Mouse (Mus musculus) gastrocnemius, adult 2 months (tissue): ENCODE data around the gene Tns3. TPM values are rescaled to one million over a fixed set of nuclear protein-coding genes. Genes with fewer than 3 reads are reported as not detected.
"Not testable (repeated sequence)": the region's sequence is repeated elsewhere in the genome, so short reads cannot be mapped to it uniquely, and the experiment has no call there.

Source experiments
- DNase-seq: peaks from one replicate; pipeline ENCODE4 v3.0.0; 2022
- H3K27ac ChIP-seq: fragments of 200-600 bp; 2 replicates; pipeline ENCODE4 v1.8.1; 2022; ENCODE audit warnings: mild to moderate bottlenecking
- H3K4me3 ChIP-seq: fragments of 200-600 bp; 2 replicates; pipeline ENCODE4 v1.8.1; 2022; ENCODE audit warnings: mild to moderate bottlenecking, moderate library complexity
- CTCF ChIP-seq: fragments of 200-600 bp; IDR thresholded peaks from 2 replicates; pipeline ENCODE4 v1.8.1; 2022; ENCODE audit warnings: antibody characterized with exemption, mild to moderate bottlenecking, moderate library complexity
- intact Hi-C: fragments of 180-260 bp; cut with DNase I; formaldehyde crosslinking; loops from one replicate; pipeline ENCODE4 v1.15.1; 2025
- total RNA-seq, 2 experiments: library from RNA; stranded (reverse); gene quantifications; 2 replicates each; pipeline ENCODE4 v1.2.3; 2021

Tns3 gene
- total RNA-seq, 2 experiments from 2014 or later = 4.9 to 9.8 TPM

DNA sequence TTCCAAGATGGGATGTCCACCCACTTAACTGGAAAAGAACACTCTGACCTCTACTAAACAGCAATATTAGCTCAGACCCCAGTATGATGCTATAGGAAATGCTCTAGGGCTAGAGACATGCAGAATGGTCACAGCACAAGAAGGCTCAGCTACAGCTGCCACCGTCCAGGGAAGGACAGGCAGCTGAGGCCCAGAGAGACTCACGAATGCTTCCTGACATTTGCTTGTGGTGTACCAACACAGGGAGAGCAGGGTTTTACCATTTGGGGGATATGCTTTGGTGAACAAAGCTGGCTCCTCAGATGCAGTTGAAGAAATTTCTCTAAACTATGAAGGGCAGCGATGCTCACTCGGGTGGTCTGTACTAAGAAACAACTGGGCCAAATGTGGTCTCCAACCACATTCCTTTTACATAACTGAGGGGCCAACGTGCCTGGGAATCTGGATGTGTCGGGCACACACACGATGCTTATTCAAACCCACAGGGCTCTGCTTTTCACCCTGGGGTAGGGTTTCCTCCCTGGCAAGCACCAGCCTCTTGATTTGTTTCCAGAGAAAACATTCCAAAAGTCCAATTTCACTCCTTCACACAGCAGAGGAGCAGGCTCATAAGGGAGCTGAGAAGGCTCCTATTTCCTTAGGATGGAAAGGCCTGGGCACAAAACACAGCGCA lies 124.6 kb downstream of the Tns3 start:
- Histone ChIP-seq H3K27ac (peak overlapping the region; percentile 28; the same call in 1 of the 2 replicates), H3K4me3 (no peak overlapping the region)
- TF ChIP-seq CTCF = no peak
- intact Hi-C loops = loop anchor here (5.0 to 10.0 kb wide), 2 partner anchors 123 to 415 kb away; partner anchors contain the start of gene Tns3
- DNase-seq = no peak

DNA sequence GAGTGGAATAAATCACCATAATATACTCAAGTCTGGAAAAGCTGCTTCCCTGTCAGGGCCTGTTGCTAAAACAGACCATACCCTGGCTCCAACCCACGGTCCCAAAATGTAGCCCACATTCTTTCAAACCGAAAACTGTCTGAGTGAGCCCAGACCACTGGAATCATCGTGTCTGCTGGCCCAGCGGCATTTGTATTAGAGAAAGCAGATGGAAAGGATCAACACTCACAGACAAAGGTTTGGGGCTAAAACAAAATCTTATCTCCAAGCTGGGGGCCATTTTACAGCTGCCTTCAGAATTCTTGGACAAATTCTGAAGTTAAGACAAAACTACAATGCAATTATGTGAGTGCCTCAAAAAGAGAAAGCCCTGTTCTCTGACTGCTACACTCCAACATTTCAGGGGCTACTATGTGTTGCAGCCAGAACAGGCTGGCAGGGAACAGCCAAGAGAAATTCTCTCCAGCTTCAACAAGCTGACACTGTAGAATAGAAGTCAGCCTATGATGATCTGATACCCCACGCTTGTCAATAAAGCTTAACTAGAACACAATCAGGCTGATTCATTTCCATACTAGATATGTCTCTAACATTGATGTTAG lies 127.2 kb downstream of the Tns3 start:
- peak; percentile 35 for DNase-seq
- intact Hi-C loops = loop anchor here (5.0 to 10.0 kb wide), 2 partner anchors 125 to 418 kb away; partner anchors contain the start of gene Tns3
- Histone ChIP-seq H3K27ac (no peak overlapping the region; the same call in 1 of the 2 replicates), H3K4me3 (no peak overlapping the region)
- no peak for TF ChIP-seq CTCF

DNA sequence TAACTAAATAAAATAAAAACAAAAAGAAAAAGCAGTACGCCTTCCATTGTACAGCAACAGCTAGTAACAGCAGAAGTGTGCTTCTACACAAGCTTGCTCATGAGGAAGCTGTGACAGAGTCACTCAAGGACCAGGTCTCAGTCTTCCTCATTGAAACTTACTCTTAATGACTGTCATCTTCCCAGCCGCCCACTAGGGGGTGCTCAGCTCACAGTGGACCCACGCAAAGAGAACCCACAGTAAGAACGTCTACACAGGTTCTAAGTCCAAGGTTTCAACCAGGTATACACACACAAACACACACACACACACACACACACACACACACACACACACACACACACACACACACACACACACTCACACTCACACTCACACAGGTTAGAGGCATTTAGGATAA lies 129.4 kb downstream of the Tns3 start:
- no peak overlapping the region for H3K4me3 ChIP-seq
- intact Hi-C loops = loop anchor here (1.0 to 10.0 kb wide), 4 partner anchors 20 to 420 kb away; partner anchors contain the start of gene Tns3
- DNase-seq = peak; percentile 73
- no peak overlapping the region for H3K27ac ChIP-seq
- peak; percentile 79 for TF ChIP-seq CTCF

DNA sequence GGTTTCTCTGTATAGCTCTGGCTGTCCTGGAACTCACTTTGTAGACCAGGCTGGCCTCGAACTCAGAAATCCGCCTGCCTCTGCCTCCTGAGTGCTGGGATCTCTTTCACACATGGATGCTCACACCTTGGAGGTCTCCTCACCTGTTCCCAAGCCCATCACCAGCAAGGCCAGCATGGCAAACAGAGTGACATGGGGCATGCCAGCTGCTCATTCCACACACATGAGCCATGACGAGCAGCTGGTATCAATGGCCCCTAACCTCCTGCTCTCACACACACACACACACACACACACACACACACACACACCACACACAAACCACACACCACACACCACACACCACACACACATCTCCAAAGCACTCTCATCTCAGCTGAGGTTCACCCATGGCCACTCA lies 131.6 kb downstream of the Tns3 start:
- H3K4me3 ChIP-seq, DNase-seq, H3K27ac ChIP-seq: not testable (repeated sequence)
- intact Hi-C loops = loop anchor here (10.0 kb wide), 1 partner anchor 422 kb away; no protein-coding TSS in a partner anchor

DNA sequence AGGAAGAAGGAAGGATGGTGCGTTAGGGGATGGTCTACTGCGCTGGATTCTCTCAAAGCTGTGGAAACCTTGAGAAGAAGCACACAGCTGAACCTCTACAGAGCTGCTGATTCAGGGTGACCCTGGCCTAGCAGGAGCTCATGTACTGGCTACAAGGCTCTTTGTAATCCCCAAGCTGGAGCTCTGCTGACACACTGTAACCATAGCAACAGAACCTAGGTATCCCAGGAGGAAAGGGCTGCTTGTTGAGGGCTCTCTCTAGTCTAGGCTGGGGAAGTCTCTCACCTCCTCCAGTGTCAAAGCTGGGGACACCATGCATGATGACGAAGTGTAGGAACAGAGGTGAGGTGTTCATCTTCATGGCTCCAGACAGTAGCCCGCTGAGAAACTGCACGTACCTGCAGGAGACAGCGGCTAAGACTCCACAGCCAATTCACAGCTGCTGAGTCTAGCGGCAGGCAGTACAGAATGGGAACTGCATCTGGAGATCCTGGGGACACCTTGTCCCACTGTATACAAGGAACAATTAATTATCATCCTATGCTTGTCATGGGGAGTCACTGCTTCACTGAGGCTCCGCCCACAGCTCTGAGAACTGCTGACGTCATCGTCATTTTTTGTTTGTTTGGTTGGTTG lies 132.1 kb downstream of the Tns3 start:
- Histone ChIP-seq H3K4me3 (no peak overlapping the region), H3K27ac (no peak overlapping the region)
- intact Hi-C loops = loop anchor here (10.0 kb wide), 1 partner anchor 423 kb away; no protein-coding TSS in a partner anchor
- no peak for TF ChIP-seq CTCF
- DNase-seq = no peak

DNA sequence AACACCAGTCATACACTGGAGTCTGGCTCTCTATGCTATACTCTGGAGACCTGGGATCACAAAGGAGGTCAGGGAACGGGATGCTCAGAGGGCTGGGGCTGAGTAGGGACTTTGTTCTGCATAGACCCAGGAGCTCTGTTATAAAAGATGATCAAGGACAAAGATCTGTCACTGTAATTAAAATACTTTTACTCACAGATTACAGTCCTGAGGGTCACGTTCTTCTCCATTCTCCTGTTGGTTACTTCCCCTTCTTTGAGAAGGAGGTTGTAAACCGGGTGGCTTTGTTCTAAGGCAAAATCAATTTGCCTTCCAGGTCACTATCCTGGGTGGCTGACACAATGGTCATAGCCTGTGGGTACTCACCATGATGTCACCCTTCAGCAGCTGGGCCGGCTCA lies 133.8 kb downstream of the Tns3 start:
- no peak for TF ChIP-seq CTCF
- H3K4me3 ChIP-seq = no peak overlapping the region

DNA sequence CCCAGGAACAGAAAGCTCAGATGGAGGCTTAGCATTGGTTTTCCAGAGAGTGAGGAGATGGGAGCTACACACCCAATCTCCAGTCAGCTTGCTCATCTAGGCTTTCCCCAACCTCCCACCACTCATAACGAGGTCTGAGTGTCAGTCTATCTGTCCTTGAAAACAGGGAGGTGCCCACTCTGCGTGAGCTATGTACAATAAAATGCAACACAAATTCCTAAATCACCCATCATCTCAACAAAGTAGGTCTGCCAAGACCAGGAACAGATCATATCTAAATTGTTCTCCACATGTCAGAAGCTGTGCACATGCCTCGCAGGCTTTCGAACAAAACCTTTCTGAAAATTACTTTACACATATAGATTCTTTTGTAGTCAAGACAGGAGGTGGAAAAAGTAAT lies 134.3 kb downstream of the Tns3 start:
- Histone ChIP-seq H3K27ac (no peak overlapping the region), H3K4me3 (no peak overlapping the region)
- intact Hi-C loops = loop anchor here (10.0 kb wide), 1 partner anchor 425 kb away; no protein-coding TSS in a partner anchor
- no peak for TF ChIP-seq CTCF
- no peak for DNase-seq

More for the DNA sequence above, 133.8 kb downstream of the Tns3 start:
- DNase-seq = no peak
- H3K27ac ChIP-seq = no peak overlapping the region
- intact Hi-C loops = loop anchor here (10.0 kb wide), 1 partner anchor 424 kb away; no protein-coding TSS in a partner anchor

DNA sequence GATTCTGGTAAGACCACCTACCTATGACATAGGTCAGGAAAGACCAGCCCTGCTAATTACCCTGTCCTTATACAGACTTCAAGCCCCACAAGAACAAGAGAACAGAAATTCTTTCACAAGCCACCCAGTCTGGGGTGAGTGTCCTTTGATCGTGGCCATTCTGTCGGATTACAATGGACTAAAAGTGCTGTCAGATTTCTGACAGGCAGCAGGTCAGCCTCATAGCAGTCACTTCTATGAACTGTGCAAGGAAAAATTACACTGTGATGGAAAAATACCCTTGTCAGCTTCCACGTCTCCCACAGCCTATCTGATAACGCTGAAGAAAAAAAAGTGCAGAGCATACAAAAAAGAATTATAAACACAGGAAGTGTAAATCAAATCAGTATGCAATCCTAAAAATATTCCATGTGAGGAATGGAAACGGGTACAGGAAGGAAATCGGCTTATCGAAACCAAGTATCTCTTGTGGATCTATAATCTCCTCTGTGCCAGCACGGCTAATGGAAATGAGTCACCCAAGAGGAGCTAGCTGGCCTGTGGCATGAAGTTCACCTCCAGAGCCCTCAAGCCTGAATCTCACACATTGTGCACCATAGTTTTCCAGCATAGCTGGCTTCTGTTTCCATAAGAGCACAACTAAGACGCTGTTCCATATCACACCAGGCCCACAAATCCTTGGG lies 138.7 kb downstream of the Tns3 start:
- Histone ChIP-seq H3K27ac (no peak overlapping the region), H3K4me3 (no peak overlapping the region)
- TF ChIP-seq CTCF = no peak
- intact Hi-C loops = loop anchor here (10.0 kb wide), 1 partner anchor 1311 kb away; the partner anchor contains the start of gene Igfbp3
- no peak for DNase-seq

DNA sequence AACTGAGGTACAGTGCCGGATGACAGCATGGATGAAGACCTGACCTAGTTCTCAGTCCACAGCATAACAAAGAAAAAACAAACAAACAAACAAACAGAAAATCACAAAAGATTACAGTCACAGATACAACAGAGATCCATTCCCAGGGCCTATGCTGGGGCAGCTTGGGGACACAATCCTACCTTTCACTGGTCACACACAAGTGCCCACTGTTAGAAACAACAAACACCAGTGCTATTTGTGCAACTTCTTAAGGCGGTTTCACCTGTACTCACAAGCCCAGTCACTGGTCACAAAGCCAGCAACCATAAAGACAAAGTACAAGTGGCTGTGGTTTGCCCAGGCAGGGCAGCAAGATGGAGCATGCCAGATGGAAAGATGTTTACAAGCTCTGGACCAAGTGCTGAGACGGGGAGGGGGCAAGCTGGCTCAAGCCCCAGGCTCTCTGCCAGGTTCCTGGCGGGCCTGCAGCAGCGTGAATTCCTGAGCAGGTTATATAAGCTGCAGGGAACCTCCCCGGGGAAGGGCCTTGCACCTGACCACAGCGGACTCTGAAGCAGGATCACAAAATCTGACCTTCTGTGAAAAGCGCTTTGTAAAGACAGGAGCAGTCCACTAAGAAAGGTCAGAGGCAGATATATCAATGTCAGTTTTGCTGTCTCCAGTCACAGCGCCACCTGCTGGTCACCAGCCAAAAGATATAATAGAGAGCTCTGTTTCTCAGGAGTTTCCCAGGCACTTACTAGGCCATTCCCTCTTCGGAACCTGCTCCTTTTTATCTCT lies 140.8 kb downstream of the Tns3 start:
- H3K4me3 ChIP-seq = peak overlapping the region; percentile 50

DNA sequence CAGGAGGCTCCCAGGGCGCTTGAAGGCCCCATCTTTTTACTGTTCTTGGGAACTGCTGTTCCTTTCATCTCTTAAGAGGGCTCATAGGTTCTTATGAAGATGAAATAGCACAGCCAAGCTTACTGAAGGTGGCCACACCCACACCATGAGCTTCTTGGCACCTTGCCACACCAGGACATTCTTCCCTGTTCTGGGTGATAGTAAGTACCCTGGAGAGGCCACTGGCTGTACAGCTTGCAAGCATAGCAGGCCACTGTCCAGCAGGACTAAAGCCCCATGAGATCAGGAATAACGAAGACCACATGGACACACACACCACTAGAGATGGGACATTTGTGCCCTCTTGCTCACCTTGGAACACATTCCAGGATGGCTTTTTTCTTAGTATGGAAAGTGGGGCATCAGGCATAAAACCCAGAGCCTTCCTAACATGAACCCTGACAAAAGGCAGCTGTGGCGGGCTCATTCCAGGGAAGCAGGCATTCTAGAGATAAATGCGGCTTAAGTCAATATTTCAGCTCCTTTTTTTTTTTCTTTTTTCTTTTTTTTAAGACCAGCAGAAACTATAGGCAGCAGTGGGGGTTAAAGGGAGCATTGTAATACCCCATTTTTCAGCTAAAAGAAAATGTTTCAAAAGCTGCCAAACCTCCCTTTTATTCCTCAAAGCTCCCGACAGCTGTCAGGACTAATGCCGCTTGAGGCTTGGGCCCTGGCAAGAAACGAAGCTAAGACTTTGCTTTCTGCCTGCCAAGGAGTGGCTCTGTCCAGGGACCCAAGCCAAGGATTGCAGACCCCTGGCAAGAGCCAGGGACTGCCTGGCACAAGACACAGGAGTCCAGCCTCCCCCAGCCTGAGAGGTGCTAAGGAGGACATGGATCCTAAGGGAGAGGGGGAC lies 150.7 kb downstream of the Tns3 start:
- intact Hi-C loops = no loop called here
- DNase-seq = peak; percentile 43
- Histone ChIP-seq H3K4me3 (no peak overlapping the region), H3K27ac (no peak overlapping the region)
- TF ChIP-seq CTCF = no peak

More for the DNA sequence above, 140.8 kb downstream of the Tns3 start:
- intact Hi-C loops = loop anchor here (1.0 to 10.0 kb wide), 4 partner anchors 41 to 1309 kb away; partner anchors contain the start of gene Igfbp3
- DNase-seq = peak; percentile 88
- H3K27ac ChIP-seq = peak overlapping the region; percentile 81
- TF ChIP-seq CTCF = peak; percentile 86

DNA sequence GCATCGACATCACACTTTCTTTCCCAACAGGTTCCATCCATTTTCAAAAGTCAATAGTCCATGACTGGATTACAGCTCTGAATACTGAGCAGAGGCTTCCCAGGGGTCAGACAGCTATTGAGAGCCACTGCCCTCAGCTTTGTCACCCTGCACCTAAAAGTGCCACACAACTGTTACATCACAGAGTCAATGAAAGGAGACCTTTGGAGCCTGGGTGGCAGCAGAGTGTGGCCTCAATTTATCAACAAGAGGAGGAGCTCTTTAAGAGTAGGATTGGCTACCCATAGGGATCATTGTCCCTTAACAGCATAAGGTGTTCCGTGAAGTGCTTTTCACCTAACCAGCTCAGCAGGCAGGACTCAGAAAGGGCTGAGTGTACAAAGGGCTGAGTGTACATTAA lies 154.0 kb downstream of the Tns3 start:
- TF ChIP-seq CTCF = no peak
- intact Hi-C loops = no loop called here
- H3K27ac ChIP-seq = no peak overlapping the region
- H3K4me3 ChIP-seq = no peak overlapping the region
- no peak for DNase-seq
